Mouse (Mus musculus) T-helper 2 cell (primary cell): ENCODE data around the gene Edil3.

ENCODE experiments used
- in situ Hi-C: fragments of 300-600 bp; cut with MboI, MseI; formaldehyde crosslinking; loops from one replicate; pipeline ENCODE4 v1.15.1; 2025; ENCODE audit warnings: high pct_unique_total_duplicates

Gene Edil3

GRCm38 (mm10) chr13:88821440-88822331, at the start of gene Edil3:
Edil3 (plus strand) TSS chr13:88821472.
- in situ Hi-C loops = no loop called here

DNA sequence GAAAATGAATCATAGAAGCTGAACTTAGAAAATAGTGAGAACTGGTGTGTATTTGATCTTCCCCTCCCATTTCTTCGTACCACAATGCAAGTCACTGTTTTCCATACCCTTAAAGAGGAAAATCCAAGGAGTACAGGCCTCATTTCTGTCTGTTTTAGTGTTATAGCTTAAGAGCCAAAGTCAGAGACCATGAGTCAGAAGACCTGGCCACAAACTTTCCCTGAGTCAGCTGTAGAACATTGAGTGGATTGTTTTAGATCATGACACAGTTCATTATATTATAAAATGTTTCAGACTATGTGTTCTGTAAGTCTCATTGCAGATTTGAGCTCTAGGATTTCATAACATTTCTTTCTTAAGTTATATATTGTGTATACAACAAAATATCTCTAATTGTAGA, 22.1 kb upstream of the Edil3 start:
- in situ Hi-C loops = no loop called here

DNA sequence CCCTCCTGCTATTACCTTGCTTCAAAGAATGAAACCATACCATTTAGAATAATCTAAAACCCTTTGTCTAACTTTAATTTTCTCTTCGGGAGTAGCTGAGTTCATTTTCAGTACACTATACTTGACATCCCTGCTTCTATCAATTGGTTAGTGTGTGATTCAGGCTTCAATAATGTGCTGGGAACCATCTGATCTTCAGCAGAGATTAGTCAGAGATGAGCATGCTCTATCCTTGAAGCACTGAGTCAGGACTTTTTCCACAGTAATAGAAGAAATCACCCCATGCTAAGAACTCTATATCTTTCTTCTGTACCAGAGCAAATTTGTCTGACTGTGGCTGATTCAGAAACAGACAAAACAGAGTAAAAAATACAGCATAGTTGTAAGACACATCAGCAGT, 20.3 kb upstream of the Edil3 start:
- in situ Hi-C loops = no loop called here

GRCm38 (mm10) chr13:88805838-88806237, 15.4 kb upstream of the Edil3 start:
- in situ Hi-C loops = no loop called here

- in situ Hi-C loops = no loop called here
These were observed 15.0 kb upstream of the Edil3 start for GRCm38 (mm10) chr13:88806269-88806668.

GRCm38 (mm10) chr13:88810097-88810496, 11.2 kb upstream of the Edil3 start:
- in situ Hi-C loops = no loop called here

DNA sequence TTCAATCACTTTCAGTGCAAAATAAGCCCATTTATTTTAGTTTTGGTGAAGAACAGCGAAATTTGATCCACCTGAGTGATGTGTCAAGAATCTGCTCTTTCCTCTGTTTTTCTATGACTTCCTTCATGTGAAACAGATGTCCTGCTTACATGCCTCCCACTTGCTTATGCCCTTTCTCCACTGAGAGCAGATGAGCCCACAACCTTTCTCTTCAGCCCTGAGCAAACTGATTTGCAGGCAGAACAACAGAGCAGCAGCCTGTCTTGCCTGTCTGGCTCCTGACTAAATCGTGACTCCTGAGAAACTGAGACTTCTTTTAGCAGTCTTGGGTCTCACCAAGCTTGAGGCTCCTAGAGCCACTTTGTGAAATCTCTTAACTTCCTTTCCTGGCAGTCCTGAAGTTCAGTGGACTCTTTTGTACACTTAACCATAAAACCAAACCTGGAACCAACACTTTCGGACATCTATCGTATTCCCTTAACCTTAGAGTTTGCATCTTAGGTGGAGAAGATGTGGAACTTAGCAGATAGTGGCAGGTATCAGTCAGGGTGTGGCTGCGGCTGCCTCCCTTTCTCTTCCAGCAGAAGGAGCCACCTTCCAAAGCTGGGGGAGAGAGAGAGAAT, 475 bp upstream of the Edil3 start:
- in situ Hi-C loops = no loop called here

DNA sequence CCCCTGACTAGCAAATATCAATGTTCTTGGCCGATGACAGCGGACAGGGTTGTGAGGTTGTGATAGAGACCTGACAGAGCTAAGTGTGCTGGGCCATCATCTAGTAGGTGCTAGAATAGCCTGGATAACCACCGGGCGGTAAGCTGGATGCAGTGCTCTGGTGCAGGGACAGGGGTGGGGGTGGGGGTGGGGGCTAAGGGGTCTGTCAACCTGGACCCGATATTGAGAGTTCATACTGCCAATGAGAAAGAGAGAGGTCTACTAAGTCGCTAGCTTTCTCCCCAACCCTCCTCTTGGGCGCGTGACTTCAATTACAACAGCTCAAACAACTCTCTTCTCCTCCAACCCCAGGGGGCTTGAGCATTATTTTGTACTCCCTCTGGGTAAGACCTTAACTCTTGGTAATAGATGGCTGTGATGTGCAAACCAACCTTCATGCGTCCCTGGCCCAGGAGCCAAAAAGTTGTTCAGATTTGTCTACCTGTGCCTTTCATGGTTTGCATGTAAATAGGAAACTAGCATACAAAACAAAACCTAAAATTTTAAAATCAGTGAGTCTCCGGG, 1.1 kb downstream of the Edil3 start:
- in situ Hi-C loops = no loop called here

DNA sequence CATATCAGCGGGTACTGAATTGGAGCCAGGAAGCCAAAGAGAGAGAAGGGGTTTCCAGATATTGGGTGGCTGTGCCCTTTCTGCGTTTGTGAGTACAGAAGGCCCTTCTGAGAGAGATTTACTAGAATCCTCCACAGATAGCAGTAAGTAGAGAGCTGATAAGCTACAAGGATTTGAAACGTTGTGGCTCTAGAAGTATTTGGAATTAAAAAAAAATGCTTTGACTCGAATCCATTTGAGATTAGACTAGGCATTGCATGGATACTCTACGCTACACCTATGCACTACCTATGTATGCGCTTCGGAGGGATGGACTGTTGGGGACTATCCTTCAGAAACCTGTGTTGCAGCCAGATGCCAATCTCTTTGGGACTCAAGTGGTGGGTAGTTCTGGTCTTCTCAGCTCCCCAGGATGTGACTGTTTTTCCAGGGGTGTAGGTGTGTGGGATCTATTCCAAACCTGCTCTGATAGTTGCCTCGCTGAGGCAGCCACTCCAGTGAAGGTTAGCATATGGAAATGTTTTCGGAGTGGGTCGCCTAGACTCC, 1.8 kb downstream of the Edil3 start:
- in situ Hi-C loops = no loop called here

DNA sequence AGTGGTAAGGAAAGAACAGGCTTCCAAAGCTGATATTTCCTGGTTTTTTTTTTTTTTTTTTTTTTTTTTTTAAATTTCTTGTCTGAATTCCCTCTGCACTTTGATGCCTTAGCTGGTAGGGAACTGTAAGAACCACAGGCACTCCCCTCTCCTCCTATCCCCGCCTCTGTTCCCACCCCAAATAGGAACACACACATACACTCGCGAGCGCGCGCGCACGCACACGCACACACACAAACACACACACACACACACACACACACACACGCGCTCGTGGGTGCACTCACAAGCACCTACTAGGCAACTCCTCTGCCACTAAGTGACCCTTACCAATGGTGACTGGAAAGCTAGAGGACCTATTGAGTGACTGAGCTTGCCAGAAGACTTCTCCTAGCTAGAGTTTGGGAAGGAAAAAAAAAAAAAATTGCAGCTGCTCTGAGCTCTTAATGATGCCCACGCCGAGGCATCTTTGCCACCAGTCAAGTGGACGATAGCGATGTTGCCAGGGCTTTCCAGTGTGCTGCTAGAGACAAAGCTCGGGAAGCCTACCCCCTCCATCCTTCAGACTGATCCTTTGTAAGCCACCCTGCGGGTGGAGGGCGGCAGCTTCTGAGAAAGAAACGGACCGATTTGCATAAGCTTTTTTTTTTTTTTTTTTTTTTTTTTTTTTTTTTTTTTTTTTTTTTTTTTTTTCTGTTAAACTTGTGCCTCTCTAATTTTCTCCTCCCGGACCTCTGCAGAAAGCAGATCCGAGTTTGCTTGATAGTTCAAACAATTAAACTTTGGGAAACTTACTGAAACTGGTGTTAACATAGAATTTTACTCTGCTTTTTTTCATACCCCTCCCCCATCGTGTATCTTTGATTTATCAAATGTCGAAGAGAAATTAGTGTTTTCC, 2.5 kb downstream of the Edil3 start:
- in situ Hi-C loops = no loop called here

- in situ Hi-C loops = no loop called here
These were observed 3.2 kb downstream of the Edil3 start for GRCm38 (mm10) chr13:88824441-88824840.

DNA sequence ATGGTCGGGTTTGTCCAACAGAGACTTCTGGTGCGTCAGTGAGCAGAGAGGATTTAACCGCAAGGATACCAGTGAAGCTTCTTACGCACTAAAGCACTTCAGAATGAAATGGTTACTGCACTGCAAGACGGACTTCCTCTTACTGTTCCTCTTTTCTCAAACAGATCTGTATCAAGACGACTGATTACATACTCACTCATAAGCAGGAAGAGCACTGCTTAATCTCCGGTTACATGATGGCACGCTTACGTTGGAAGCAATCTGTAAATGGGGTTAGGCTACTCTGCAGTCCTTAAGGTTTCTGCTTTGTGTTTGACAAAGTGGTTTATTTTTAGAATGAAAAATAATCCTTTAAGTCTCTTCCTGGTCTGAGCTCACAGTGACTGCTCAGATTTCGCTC, 7.1 kb downstream of the Edil3 start:
- in situ Hi-C loops = no loop called here

- in situ Hi-C loops = no loop called here
These were observed 12.5 kb downstream of the Edil3 start for GRCm38 (mm10) chr13:88833732-88834131.

- in situ Hi-C loops = no loop called here
These were observed 28.5 kb downstream of the Edil3 start for GRCm38 (mm10) chr13:88849739-88850138.

DNA sequence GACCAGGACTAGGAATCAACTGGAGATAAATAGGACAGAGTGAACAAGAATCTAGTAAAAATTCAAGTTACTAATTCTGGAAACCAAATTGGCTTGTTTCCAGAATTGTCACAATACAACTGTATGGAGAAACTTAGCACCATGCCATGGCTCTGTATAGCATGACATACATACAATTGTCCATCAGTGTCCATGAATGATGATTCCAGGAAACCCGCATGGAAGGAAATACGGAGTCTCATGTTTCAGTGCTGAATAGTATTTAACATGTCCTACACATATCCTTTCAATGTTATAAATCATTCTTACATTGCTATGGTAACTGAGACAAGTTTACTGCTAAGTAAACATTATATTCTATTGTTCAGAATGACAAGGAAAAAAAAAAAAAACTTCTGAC, 58.7 kb downstream of the Edil3 start:
- in situ Hi-C loops = no loop called here

- in situ Hi-C loops = no loop called here
These were observed 69.5 kb downstream of the Edil3 start for GRCm38 (mm10) chr13:88890728-88891127.

DNA sequence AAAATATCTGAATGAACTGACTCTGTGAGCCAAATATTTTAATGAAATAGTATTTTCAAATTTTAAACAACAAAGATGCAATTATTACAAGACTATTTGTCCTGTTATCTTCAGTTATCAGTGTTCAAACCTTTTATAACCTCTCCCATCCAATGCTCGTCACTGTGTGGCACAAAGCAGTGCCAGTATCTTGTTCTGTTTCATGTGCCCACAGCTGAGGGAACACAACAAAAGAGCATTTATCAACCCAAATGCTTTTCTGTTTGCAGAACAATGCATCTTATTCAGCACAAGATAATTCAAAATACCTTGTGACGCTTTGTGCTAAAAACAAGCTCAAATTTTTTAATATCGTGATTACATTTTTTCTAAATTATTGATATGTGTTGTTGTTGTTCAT, 78.8 kb downstream of the Edil3 start:
- in situ Hi-C loops = no loop called here

DNA sequence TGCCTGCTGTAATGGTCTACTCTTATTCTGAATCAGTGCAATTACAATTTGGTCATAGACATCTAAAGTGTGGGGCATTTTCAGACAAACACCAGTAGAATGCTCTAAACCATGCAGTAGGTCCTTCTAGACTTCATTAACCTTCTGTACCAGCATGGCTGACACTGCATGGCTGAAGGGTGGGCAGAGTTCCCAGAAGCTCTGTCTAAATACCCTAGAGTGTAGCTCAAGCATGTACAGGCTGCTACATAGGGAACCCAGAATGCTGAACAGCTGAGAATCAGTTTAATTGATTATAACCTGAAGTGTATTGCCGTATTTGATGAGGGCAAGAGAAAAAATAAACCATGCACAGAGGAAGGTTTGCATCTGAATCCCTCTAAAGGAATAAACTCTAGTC, 86.1 kb downstream of the Edil3 start:
- in situ Hi-C loops = no loop called here

DNA sequence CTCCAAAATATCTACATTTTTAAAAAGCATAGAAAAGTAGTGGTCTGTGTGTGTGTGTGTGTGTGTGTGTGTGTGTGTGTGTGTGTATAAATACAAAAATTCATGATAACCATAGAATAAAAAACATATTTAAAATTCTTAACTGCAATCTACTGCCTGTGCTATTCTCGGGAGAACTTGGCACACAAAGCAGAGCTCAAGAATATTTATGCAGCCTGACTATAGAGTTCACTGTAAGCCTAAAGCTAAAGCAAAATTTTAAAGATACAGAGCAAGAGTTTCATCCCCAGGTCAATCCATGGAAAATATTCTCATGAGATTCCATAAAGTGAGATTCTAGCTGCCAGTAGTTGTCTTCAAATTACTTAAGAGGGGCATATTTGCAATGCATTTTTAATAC, 86.9 kb downstream of the Edil3 start:
- in situ Hi-C loops = no loop called here

GRCm38 (mm10) chr13:88916503-88916902, 95.2 kb downstream of the Edil3 start:
- in situ Hi-C loops = no loop called here

- in situ Hi-C loops = no loop called here
These were observed 108.4 kb downstream of the Edil3 start for GRCm38 (mm10) chr13:88929626-88930025.

GRCm38 (mm10) chr13:88938564-88938963, 117.3 kb downstream of the Edil3 start:
- in situ Hi-C loops = no loop called here
